Mouse (Mus musculus) adrenal gland, adult 18-20 months (tissue): Measurements from ENCODE around the gene Olfr1116. TPM values are rescaled to one million over a fixed set of nuclear protein-coding genes. Genes with fewer than 3 reads are reported as not detected.
"Not testable (repeated sequence)": the region's sequence is repeated elsewhere in the genome, so short reads cannot be mapped to it uniquely, and the experiment has no call there.

Source experiments
- DNase-seq, 2 experiments: peaks; one replicate each; pipeline ENCODE4 v3.0.0; 2021 to 2022; ENCODE audit warnings: low spot score in 2 of 2
- long read RNA-seq, 2 experiments: library from polyadenylated mRNA; stranded (forward); transcript quantifications; one replicate each; pipeline ENCODE4 v2.0.0; 2021
- microRNA-seq, 2 experiments: library from miRNA; unstranded; fragments of <30 nt; microRNA quantifications; one replicate each; pipeline ENCODE4 v1.2.0; 2021; ENCODE audit warnings: borderline number of aligned reads in 2 of 2
- total RNA-seq, 2 experiments: library from RNA; stranded (reverse); gene quantifications; 1 replicate in 1 of 2; 2 replicates in 1 of 2; pipeline ENCODE4 v1.2.3; 2021

Gene Olfr1116
- not detected for total RNA-seq
- long read RNA-seq, experiment 1: 0 reads
- long read RNA-seq, experiment 2: 0 reads

GRCm38 (mm10) chr2:87267234-87267633 lies at the start of gene Olfr1116:
Olfr1116 (plus strand) TSS chr2:87267534.
- DNase-seq: no peak

- DNase-seq: no peak
These were observed 19.6 kb upstream of the Olfr1116 start, which contains the start of gene Olfr1115 for GRCm38 (mm10) chr2:87247713-87248112. Olfr1115 (plus strand) TSS chr2:87248013.

GRCm38 (mm10) chr2:87293977-87294376 lies 26.6 kb downstream of the Olfr1116 start:
- not testable (repeated sequence) for DNase-seq

GRCm38 (mm10) chr2:87307281-87307680 lies 39.9 kb downstream of the Olfr1116 start, which contains the start of gene Olfr1118:
Olfr1118 (plus strand) TSS chr2:87307581.
- no peak for DNase-seq

Small RNA genes within 50 kb of the gene (microRNA-seq; reads per million reads assigned to microRNA genes)
- gene Gm27438: 0 reads per million in 2 experiments

Other genes with a start within 250 kb of the Olfr1116 start
- not detected for gene Olfr1104, start 240.5 kb upstream of the Olfr1116 start, total RNA-seq
- not detected for gene Olfr1105, start 231.0 kb upstream of the Olfr1116 start, total RNA-seq
- not detected for gene Olfr1106, start 215.3 kb upstream of the Olfr1116 start, total RNA-seq
- not detected for gene Olfr1107, start 191.7 kb upstream of the Olfr1116 start, total RNA-seq
- gene Olfr1109, start 171.5 kb upstream of the Olfr1116 start, total RNA-seq: not detected
- gene Olfr259, start 153.0 kb upstream of the Olfr1116 start, total RNA-seq: not detected
- not detected for gene Olfr1110, start 127.2 kb upstream of the Olfr1116 start, total RNA-seq
- not detected for gene Olfr1111, start 114.9 kb upstream of the Olfr1116 start, total RNA-seq
- gene Olfr1112, start 79.7 kb upstream of the Olfr1116 start, total RNA-seq: not detected
- not detected for gene Olfr1113, start 58.6 kb upstream of the Olfr1116 start, total RNA-seq
- not detected for gene Olfr1115, start 19.5 kb upstream of the Olfr1116 start, total RNA-seq
- gene Olfr1118, start 40.0 kb downstream of the Olfr1116 start, total RNA-seq: not detected
- gene Olfr1120, start 87.3 kb downstream of the Olfr1116 start, total RNA-seq: not detected
- not detected for gene Olfr1121, start 102.4 kb downstream of the Olfr1116 start, total RNA-seq
- not detected for gene Olfr1122, start 118.3 kb downstream of the Olfr1116 start, total RNA-seq
- not detected for gene Olfr1123, start 149.1 kb downstream of the Olfr1116 start, total RNA-seq
- gene Olfr1124, start 162.7 kb downstream of the Olfr1116 start, total RNA-seq: not detected
- gene Olfr1126, start 186.4 kb downstream of the Olfr1116 start, total RNA-seq: not detected
- not detected for gene Pramel7, start 229.6 kb downstream of the Olfr1116 start, total RNA-seq
- gene Pramel6, start 239.0 kb downstream of the Olfr1116 start, total RNA-seq: not detected